Mouse (Mus musculus) liver, embryonic 14.5 days (tissue): Measurements from ENCODE around the gene 4933402N03Rik.

ENCODE experiments used
- CTCF ChIP-seq: IDR thresholded peaks from 2 replicates; pipeline ENCODE4 v1.5.1; 2016; ENCODE audit warnings: antibody characterized with exemption, low read depth, control low read depth
- EP300 ChIP-seq: IDR thresholded peaks from 2 replicates; pipeline ENCODE4 v1.6.1; 2016; ENCODE audit warnings: antibody characterized with exemption, low read depth

DNA sequence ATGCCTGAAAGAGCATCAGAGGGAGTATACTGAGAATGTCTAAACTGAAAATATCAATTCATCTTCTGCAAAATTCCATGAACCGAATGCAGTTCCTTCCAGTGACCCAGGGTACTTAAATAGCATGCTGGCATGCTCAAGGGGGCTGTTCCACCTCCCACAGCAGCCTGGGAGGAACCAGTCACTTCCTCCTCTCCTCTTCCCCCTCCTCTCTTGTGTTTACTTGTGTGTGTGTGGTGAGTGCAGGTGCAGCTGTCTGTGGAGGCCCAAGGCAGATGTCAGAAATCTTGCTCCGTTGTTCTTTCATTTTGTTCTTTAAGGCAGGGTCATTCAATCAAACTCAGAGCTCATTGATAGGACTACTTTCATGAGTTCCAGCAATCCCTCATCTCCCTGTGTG, 23.0 kb upstream of the 4933402N03Rik start:
- TF ChIP-seq CTCF (no peak), EP300 (no peak)
